Mouse (Mus musculus): ENCODE results near the gene Pip4k2a. TPM values are rescaled to one million over a fixed set of nuclear protein-coding genes. Genes with fewer than 3 reads are reported as not detected.
"Not testable (repeated sequence)": the region's sequence is repeated elsewhere in the genome, so short reads cannot be mapped to it uniquely, and the experiment has no call there.

The Pip4k2a gene
- polyA plus RNA-seq (2017; shearing (Covaris generic)), result 10 to 100 TPM; 23.7 to 25.2 TPM

GRCm38 (mm10) chr2:18998054-18998478 lies at the start of gene Pip4k2a, which contains the start of gene 4930426L09Rik:
Pip4k2a (minus strand) TSS chr2:18998126.
4930426L09Rik (plus strand) TSS chr2:18998343.
- ATAC-seq, result peak; percentile 85

GRCm38 (mm10) chr2:19037907-19038570 lies 40.1 kb upstream of the Pip4k2a start:
- peak; percentile 71 for ATAC-seq

GRCm38 (mm10) chr2:19037430-19037829 lies 39.5 kb upstream of the Pip4k2a start:
- ATAC-seq, result no peak

- ATAC-seq, result no peak
Observed at GRCm38 (mm10) chr2:19024807-19025206, 26.9 kb upstream of the Pip4k2a start.

GRCm38 (mm10) chr2:19018034-19018433 lies 20.1 kb upstream of the Pip4k2a start:
- no peak for ATAC-seq

GRCm38 (mm10) chr2:19016839-19017238 lies 18.9 kb upstream of the Pip4k2a start:
- no peak for ATAC-seq

- ATAC-seq, result no peak
Observed at GRCm38 (mm10) chr2:19016348-19016747, 18.4 kb upstream of the Pip4k2a start.

- ATAC-seq, result no peak
Observed at GRCm38 (mm10) chr2:19011443-19011842, 13.5 kb upstream of the Pip4k2a start.

- ATAC-seq, result not testable (repeated sequence)
Observed at GRCm38 (mm10) chr2:19010541-19010940, 12.6 kb upstream of the Pip4k2a start.

GRCm38 (mm10) chr2:19007580-19007979 lies 9.7 kb upstream of the Pip4k2a start:
- peak; percentile 68 for ATAC-seq

GRCm38 (mm10) chr2:19006124-19006523 lies 8.2 kb upstream of the Pip4k2a start:
- ATAC-seq, result no peak

GRCm38 (mm10) chr2:19004801-19005200 lies 6.9 kb upstream of the Pip4k2a start:
- ATAC-seq, result no peak

- ATAC-seq, result no peak
Observed at GRCm38 (mm10) chr2:18999395-18999794, 1.5 kb upstream of the Pip4k2a start.

- ATAC-seq, result peak; percentile 30
Observed at GRCm38 (mm10) chr2:18997387-18997971, 447 bp downstream of the Pip4k2a start.

GRCm38 (mm10) chr2:18996451-18997211 lies 1.3 kb downstream of the Pip4k2a start:
- no peak for ATAC-seq

GRCm38 (mm10) chr2:18992512-18993510 lies 5.1 kb downstream of the Pip4k2a start:
- ATAC-seq, result no peak

GRCm38 (mm10) chr2:18988885-18989284 lies 9.0 kb downstream of the Pip4k2a start:
- ATAC-seq, result peak; percentile 73

- ATAC-seq, result no peak
Observed at GRCm38 (mm10) chr2:18985506-18985905, 12.4 kb downstream of the Pip4k2a start.

- peak; percentile 51 for ATAC-seq
Observed at GRCm38 (mm10) chr2:18984095-18984847, 13.7 kb downstream of the Pip4k2a start.

GRCm38 (mm10) chr2:18983546-18983945 lies 14.4 kb downstream of the Pip4k2a start:
- no peak for ATAC-seq

- peak; percentile 75 for ATAC-seq
Observed at GRCm38 (mm10) chr2:18982581-18982980, 15.3 kb downstream of the Pip4k2a start.
